In genomic region chr11:45058658-45059057, GRCm38 (mm10) we compare ENCODE assay signal across 17 mouse cellular contexts.
"Had no signal": no experiment of that assay in that cellular context is flagged by ENCODE, and none has a peak within 500 bp of the region (broad histone marks: within the 10 kb centered on the region; RNA-seq: fewer than 3 reads in every experiment).

No protein-coding gene starts in this region.

- ATAC-seq: forebrain, embryonic 16.5 days; hindbrain, embryonic 16.5 days; inflammation-experienced regulatory T-cells, adult 6 months; intestine, embryonic 15.5 days; intestine, postnatal 0 days had no signal

- DNase-seq: gastrocnemius, adult 2 months; gastrocnemius, postnatal 10 days; gastrocnemius, postnatal 25 days; heart, adult 18-20 months; heart, postnatal 4 days; kidney, adult 18-20 months; kidney, adult 8-10 months; kidney, postnatal 10 days; kidney, postnatal 25 days; layer of hippocampus, adult 9-11 months; liver; liver, embryonic 13.5 days had no signal
